Mouse (Mus musculus) liver, adult 2 months (tissue): ENCODE measurements around the gene Slc12a8. TPM values are rescaled to one million over a fixed set of nuclear protein-coding genes. Genes with fewer than 3 reads are reported as not detected.

Experiments
- DNase-seq: peaks from one replicate; pipeline ENCODE4 v3.0.0-alpha.2; 2011; ENCODE audit warnings: low read depth, low spot score; ENCODE audit errors: extremely low read depth
- H3K27ac ChIP-seq: fragments of 200-500 bp; replicated peaks from 2 replicates; pipeline ENCODE4 v1.5.1; 2012; ENCODE audit warnings: low read depth, mild to moderate bottlenecking, control low read depth, inconsistent platforms, low read length; ENCODE audit not compliant: insufficient read depth
- H3K27me3 ChIP-seq: fragments of 200-500 bp; 2 replicates; pipeline ENCODE4 v1.6.1; 2012; ENCODE audit warnings: mild to moderate bottlenecking, moderate library complexity, low read length, inconsistent platforms; ENCODE audit not compliant: control insufficient read depth, insufficient read depth
- H3K36me3 ChIP-seq: fragments of 200-500 bp; 2 replicates; pipeline ENCODE4 v1.6.1; 2012; ENCODE audit warnings: low read length, inconsistent platforms; ENCODE audit not compliant: control insufficient read depth, insufficient read depth
- H3K4me1 ChIP-seq: fragments of 200-500 bp; 2 replicates; pipeline ENCODE4 v1.6.1; 2011; ENCODE audit warnings: low read length; ENCODE audit not compliant: control insufficient read depth, insufficient read depth
- H3K4me3 ChIP-seq: fragments of 200-500 bp; 2 replicates; pipeline ENCODE4 v1.5.1; 2011; ENCODE audit warnings: low read depth, mild to moderate bottlenecking, control low read depth, low read length, moderate library complexity; ENCODE audit not compliant: insufficient read depth
- H3K79me2 ChIP-seq: fragments of 200-500 bp; 2 replicates; pipeline ENCODE4 v1.6.1; 2012; ENCODE audit warnings: inconsistent platforms, mild to moderate bottlenecking, low read length, moderate library complexity; ENCODE audit not compliant: control insufficient read depth, insufficient read depth
- H3K9ac ChIP-seq: fragments of 200-500 bp; 2 replicates; pipeline ENCODE4 v1.6.1; 2012; ENCODE audit warnings: low read depth, mild to moderate bottlenecking, control low read depth, inconsistent platforms, low read length
- CTCF ChIP-seq: fragments of 200-500 bp; IDR thresholded peaks from 2 replicates; pipeline ENCODE4 v1.5.1; 2011; ENCODE audit warnings: low read depth, low read length, control low read depth
- POLR2A ChIP-seq: fragments of 200-500 bp; IDR thresholded peaks from 2 replicates; pipeline ENCODE4 v1.6.1; 2011; ENCODE audit warnings: low read length, control low read depth; ENCODE audit not compliant: insufficient read depth; ENCODE audit errors: extremely low read depth
- WGBS: fragments of 180-500 bp; shearing (Covaris S2); methylation state at CpG from one replicate; pipeline ENCODE4 v1.1.7; 2018; 5-methylcytosine and 5-hydroxymethylcytosine counted together
- polyA plus RNA-seq: library from polyadenylated mRNA; depleted of rRNA; stranded (reverse); fragments of >200 nt; gene quantifications from 2 replicates; pipeline ENCODE4 v1.2.3, GENCODE M21; 2012
- total RNA-seq: library from RNA; depleted of rRNA; stranded (reverse); fragments of >200 nt; gene quantifications from 2 replicates; pipeline ENCODE4 v1.2.3, GENCODE M21; 2014

The Slc12a8 gene
- total and polyA plus RNA-seq, 2 experiments, result 0.09 to 0.32 TPM

GRCm38 (mm10) chr16:33675848-33676184 is 158.7 kb downstream of the Slc12a8 start:
- H3K27ac ChIP-seq, result peak overlapping the region; percentile 15; the same call in 1 of the 2 replicates
- no peak for DNase-seq

GRCm38 (mm10) chr16:33676347-33677312 is 159.5 kb downstream of the Slc12a8 start:
- no peaks in the 10 kb centered on the region for H3K27me3 ChIP-seq
- TF ChIP-seq POLR2A (no peak), CTCF (no peak)
- H3K4me3 ChIP-seq, result no peak overlapping the region
- no peaks in the 10 kb centered on the region for H3K4me1 ChIP-seq
- no peaks in the 10 kb centered on the region for H3K79me2 ChIP-seq
- no peak overlapping the region for H3K9ac ChIP-seq
- H3K27ac ChIP-seq, result peak overlapping the region; percentile 25; the same call in 1 of the 2 replicates
- 61% methylated on average over 7 of the region's 7 CpGs for WGBS
- DNase-seq, result peak; percentile 16
- no peaks in the 10 kb centered on the region for H3K36me3 ChIP-seq

More at GRCm38 (mm10) chr16:33675848-33676184, 158.7 kb downstream of the Slc12a8 start:
- TF ChIP-seq POLR2A, result no peak
- TF ChIP-seq CTCF, result no peak
- no peak overlapping the region for H3K9ac ChIP-seq
- H3K36me3 ChIP-seq, result no peaks in the 10 kb centered on the region
- H3K27me3 ChIP-seq, result no peaks in the 10 kb centered on the region
- 74% methylated on average over 3 of the region's 3 CpGs for WGBS
- no peaks in the 10 kb centered on the region for H3K4me1 ChIP-seq
- H3K79me2 ChIP-seq, result no peaks in the 10 kb centered on the region
- H3K4me3 ChIP-seq, result no peak overlapping the region

- 94% methylated on average over 7 of the region's 7 CpGs for WGBS
- no peaks in the 10 kb centered on the region for H3K36me3 ChIP-seq
Measured at GRCm38 (mm10) chr16:33677313-33677690, 160.2 kb downstream of the Slc12a8 start.

GRCm38 (mm10) chr16:33677901-33678300 is 160.8 kb downstream of the Slc12a8 start:
- H3K4me1 ChIP-seq, result no peaks in the 10 kb centered on the region
- 62% methylated on average over 5 of the region's 5 CpGs for WGBS
- no peaks in the 10 kb centered on the region for H3K27me3 ChIP-seq
- no peak overlapping the region for H3K4me3 ChIP-seq
- no peaks in the 10 kb centered on the region for H3K79me2 ChIP-seq
- no peak for DNase-seq
- H3K36me3 ChIP-seq, result no peaks in the 10 kb centered on the region
- TF ChIP-seq CTCF (no peak), POLR2A (no peak)
- no peak overlapping the region for H3K27ac ChIP-seq
- no peak overlapping the region for H3K9ac ChIP-seq

More at GRCm38 (mm10) chr16:33677313-33677690, 160.2 kb downstream of the Slc12a8 start:
- Histone ChIP-seq H3K79me2 (no peaks in the 10 kb centered on the region), H3K9ac (no peak overlapping the region), H3K27me3 (no peaks in the 10 kb centered on the region), H3K4me3 (no peak overlapping the region), H3K27ac (no peak overlapping the region), H3K4me1 (no peaks in the 10 kb centered on the region)
- TF ChIP-seq POLR2A, result no peak
- no peak for TF ChIP-seq CTCF
- DNase-seq, result no peak

- Histone ChIP-seq H3K4me3 (no peak overlapping the region), H3K79me2 (no peaks in the 10 kb centered on the region; the same call in 1 of the 2 replicates), H3K27me3 (no peaks in the 10 kb centered on the region), H3K9ac (no peak overlapping the region), H3K27ac (no peak overlapping the region), H3K4me1 (no peaks in the 10 kb centered on the region), H3K36me3 (no peaks in the 10 kb centered on the region)
- TF ChIP-seq POLR2A, result no peak
- TF ChIP-seq CTCF, result no peak
- WGBS, result 69% methylated on average over 7 of the region's 7 CpGs
- DNase-seq, result no peak
Measured at GRCm38 (mm10) chr16:33680271-33680670, 163.1 kb downstream of the Slc12a8 start.

GRCm38 (mm10) chr16:33680816-33681215 is 163.7 kb downstream of the Slc12a8 start:
- no peaks in the 10 kb centered on the region for H3K4me1 ChIP-seq
- H3K4me3 ChIP-seq, result no peak overlapping the region
- no peak overlapping the region for H3K27ac ChIP-seq
- 69% methylated on average over 10 of the region's 10 CpGs for WGBS
- TF ChIP-seq CTCF (no peak), POLR2A (no peak)
- no peaks in the 10 kb centered on the region for H3K36me3 ChIP-seq
- no peaks in the 10 kb centered on the region; the same call in 1 of the 2 replicates for H3K79me2 ChIP-seq
- H3K9ac ChIP-seq, result no peak overlapping the region
- DNase-seq, result no peak
- H3K27me3 ChIP-seq, result no peaks in the 10 kb centered on the region
